Mouse (Mus musculus) 416B (cell line): ENCODE measurements around the gene Lilra6.
"Not testable (repeated sequence)": the region's sequence is repeated elsewhere in the genome, so short reads cannot be mapped to it uniquely, and the experiment has no call there.

Source experiments
- DNase-seq: peaks from one replicate; pipeline ENCODE4 v3.0.0; 2011; ENCODE audit warnings: low read depth

The Lilra6 gene

DNA sequence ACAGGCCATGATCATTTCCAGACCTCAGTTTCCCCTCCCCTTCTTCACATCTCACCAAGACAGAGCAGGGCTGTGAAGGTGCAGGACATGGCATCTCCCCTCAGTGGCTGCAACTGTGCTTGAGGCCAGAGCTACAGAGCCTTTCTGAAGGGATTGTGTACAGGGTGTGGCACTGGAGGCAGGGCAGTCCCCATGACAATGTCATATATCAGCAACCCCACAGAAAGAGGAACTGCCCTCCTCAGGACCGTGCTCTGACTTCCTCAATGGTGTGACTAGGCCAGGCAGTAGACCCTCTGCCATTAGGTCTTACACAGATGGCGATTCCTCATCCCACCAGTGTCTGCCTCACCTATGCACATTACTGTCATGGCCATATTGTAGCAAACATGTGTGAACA is at the start of gene Lilra6:
Lilra6 (minus strand) TSS at position 117 of the 400 bp plus-strand sequence.
- DNase-seq, result peak; percentile 44

DNA sequence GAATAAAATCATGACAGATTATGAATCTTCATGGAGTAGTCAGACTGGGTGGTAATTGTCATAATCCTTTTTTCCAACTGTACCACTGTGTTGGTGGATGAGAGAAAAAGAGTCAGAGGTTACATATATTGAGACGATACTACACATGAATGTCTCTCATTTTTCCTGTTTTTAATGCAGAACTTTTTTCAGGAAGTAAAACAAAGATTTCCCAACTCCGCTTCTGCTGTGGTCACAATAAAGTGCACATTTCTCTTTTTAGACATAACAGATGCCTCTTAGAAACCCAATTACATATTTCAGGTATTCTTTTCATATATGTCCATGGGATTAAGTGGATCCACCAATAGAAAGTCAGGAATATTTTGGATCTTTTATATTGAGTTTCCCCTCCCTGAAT is 46.7 kb upstream of the Lilra6 start:
- no peak for DNase-seq

DNA sequence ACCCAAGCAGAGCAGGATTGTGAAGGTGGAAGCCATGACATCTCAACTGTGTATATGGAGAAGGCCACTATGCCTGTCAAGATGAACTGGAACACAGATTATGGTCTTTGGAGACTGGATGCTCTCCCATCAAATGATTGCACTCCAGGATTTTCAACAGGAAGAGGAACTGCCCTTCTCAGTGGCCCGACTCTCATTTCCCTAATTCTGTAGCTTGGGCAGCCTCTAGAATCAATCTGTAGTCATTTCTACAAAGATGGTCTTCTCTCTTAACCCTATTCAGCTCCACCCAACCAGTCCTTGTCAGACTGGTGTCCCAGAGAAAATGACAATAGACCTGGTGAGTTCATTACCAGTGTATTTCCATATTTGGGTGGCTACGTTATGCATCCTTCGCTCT is 42.1 kb upstream of the Lilra6 start:
- DNase-seq, result no peak

DNA sequence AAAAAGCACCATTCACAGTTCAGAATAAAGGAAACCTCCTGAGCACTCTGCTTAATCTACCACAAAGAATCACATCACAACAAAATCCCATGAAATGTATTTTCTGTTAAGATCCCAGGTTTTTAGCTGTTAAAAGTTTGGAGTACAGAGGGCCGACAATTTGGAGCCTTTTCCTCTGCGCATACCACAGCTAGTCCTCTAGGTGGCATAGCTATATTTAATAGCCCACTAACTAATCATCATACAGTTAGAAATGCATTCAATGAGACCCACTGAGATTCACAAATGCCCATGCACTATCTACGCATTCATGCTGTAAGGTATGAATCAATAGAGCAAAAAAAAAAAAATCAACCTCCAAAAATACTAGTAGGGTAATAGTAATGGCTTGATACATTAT is 33.9 kb upstream of the Lilra6 start:
- DNase-seq, result peak; percentile 29

GRCm38 (mm10) chr7:3948223-3948622 is 32.9 kb upstream of the Lilra6 start:
- DNase-seq, result no peak

GRCm38 (mm10) chr7:3946117-3946516 is 30.8 kb upstream of the Lilra6 start:
- peak; percentile 29 for DNase-seq

DNA sequence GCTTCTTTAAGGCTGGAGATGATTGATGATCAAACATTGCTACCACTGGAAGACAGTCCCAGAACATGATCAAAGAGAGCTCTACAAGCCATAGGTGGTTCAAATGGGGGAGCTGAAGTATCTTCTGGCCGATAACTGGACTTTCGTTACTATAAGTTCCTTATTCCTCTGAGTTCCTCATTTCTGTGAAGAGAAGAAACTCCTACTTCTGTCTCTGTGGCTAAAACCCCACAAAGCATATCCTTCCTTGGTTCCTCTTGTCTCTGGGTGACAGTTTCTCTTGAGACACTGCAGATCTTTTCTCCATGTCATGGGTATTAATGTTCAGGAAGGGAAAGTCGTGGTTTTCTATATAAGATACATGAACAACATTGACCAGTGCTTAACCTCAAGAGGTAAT is 25.6 kb upstream of the Lilra6 start:
- DNase-seq, result peak; percentile 83

DNA sequence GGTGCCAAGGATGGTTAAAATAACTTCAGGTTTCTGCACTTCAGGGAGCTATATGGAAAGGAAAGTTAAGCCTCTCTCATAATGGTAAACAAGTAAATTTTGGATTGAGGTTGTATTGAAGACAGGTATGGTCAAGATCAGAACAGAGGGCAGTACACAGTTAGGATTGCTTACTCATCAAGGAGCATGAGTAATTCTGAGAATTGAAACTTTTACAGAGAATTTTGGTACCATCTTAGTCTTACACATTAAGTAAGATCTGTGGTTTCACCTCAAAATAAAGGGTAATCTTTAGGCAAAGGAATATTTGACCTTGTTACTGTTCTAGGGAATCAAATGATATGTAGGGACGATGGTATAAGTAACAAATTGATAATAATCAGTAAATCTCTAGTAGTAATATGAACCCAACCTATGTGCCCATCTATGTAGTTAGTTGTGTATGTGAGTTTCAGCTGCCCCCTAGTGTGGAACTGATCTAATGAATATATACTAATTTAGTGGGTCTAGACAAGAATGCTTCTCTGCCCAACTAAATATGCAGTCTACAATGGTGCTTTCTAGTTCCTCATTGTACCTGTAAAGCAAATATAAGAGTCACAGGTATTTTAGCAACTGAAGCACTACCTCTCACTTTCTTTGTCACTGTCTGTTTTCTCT is 24.7 kb upstream of the Lilra6 start:
- peak; percentile 52 for DNase-seq

GRCm38 (mm10) chr7:3935473-3935872 is 20.2 kb upstream of the Lilra6 start:
- DNase-seq, result not testable (repeated sequence)

- peak; percentile 71 for DNase-seq
Observed at GRCm38 (mm10) chr7:3903704-3904103, 11.6 kb downstream of the Lilra6 start.

GRCm38 (mm10) chr7:3898036-3898590 is 17.2 kb downstream of the Lilra6 start, which contains the start of gene Gm14548:
TSS of gene Gm14548 (minus strand) at chr7:3898120.
- DNase-seq, result peak; percentile 61

GRCm38 (mm10) chr7:3875032-3875431 is 40.3 kb downstream of the Lilra6 start:
- not testable (repeated sequence) for DNase-seq
